Mouse (Mus musculus) G1E (cell line): ENCODE measurements around the gene Gart. TPM values are rescaled to one million over a fixed set of nuclear protein-coding genes. Genes with fewer than 3 reads are reported as not detected.
A peak's percentile ranks its signal among the peaks of the same experiment; 100 is the strongest.

Experiments
- ATAC-seq: 2 replicates; pipeline ENCODE4 v1.8.0; 2016; ENCODE audit warnings: mild to moderate bottlenecking; ENCODE audit not compliant: insufficient number of reproducible peaks, poor library complexity, low FRiP score, severe bottlenecking; ENCODE audit errors: extremely low read depth
- DNase-seq: peaks from one replicate; pipeline ENCODE4 v3.0.0; 2012; ENCODE audit warnings: low spot score
- H3K27me3 ChIP-seq: 2 replicates; pipeline ENCODE4 v1.6.1; 2012; ENCODE audit warnings: mild to moderate bottlenecking, low read length, inconsistent platforms; ENCODE audit not compliant: insufficient read depth
- H3K36me3 ChIP-seq: replicated peaks from 2 replicates; pipeline ENCODE3; 2012; ENCODE audit warnings: mild to moderate bottlenecking, inconsistent platforms
- H3K4me1 ChIP-seq: 2 replicates; pipeline ENCODE4 v1.6.1; 2012; ENCODE audit warnings: low read depth, low read length, inconsistent platforms, mixed read lengths; ENCODE audit not compliant: insufficient read depth
- H3K4me3 ChIP-seq: 2 replicates; pipeline ENCODE4 v1.5.1; 2012; ENCODE audit warnings: low read depth, mild to moderate bottlenecking, inconsistent platforms, low read length, moderate library complexity, mixed read lengths
- H3K9me3 ChIP-seq: replicated peaks from 2 replicates; pipeline ENCODE4 v1.6.1; 2012; ENCODE audit warnings: inconsistent platforms
- CTCF ChIP-seq: IDR thresholded peaks from 2 replicates; pipeline ENCODE4 v1.5.1; 2012; ENCODE audit warnings: low read depth, low read length, inconsistent platforms, mixed read lengths
- GATA1 ChIP-seq: IDR thresholded peaks from 2 replicates; pipeline ENCODE4 v1.6.1; 2012; ENCODE audit warnings: borderline replicate concordance, low read length, inconsistent platforms, mixed read lengths
- GATA2 ChIP-seq: IDR thresholded peaks from 2 replicates; pipeline ENCODE4 v1.6.1; 2012; ENCODE audit warnings: low read depth, low read length, inconsistent platforms, borderline replicate concordance
- POLR2AphosphoS5 ChIP-seq: IDR thresholded peaks from 2 replicates; pipeline ENCODE4 v1.6.1; 2012; ENCODE audit warnings: low read depth, low read length, inconsistent platforms; ENCODE audit not compliant: insufficient replicate concordance
- TAL1 ChIP-seq: conservative IDR thresholded peaks from 2 replicates; pipeline ENCODE4 v1.6.1; 2012; ENCODE audit warnings: low read depth, low read length, inconsistent platforms, mixed read lengths
- polyA plus RNA-seq: library from polyadenylated mRNA; stranded (reverse); fragments of >175 nt; gene quantifications from 2 replicates; pipeline ENCODE4 v1.2.3, GENCODE M21; 2012
- total RNA-seq, 2 experiments: library from RNA; stranded (forward) in 1 of 2; stranded (reverse) in 1 of 2; fragments of 200-1000 nt in 1 of 2; fragments of >200 nt in 1 of 2; fragmentation: Nextera tagmentation in 1 of 2; gene quantifications; 2 replicates each; pipeline ENCODE4 v1.2.3; 2014 to 2017

Gart gene
- total and polyA plus RNA-seq, 3 experiments = 200 to 715 (median 327) TPM

DNA sequence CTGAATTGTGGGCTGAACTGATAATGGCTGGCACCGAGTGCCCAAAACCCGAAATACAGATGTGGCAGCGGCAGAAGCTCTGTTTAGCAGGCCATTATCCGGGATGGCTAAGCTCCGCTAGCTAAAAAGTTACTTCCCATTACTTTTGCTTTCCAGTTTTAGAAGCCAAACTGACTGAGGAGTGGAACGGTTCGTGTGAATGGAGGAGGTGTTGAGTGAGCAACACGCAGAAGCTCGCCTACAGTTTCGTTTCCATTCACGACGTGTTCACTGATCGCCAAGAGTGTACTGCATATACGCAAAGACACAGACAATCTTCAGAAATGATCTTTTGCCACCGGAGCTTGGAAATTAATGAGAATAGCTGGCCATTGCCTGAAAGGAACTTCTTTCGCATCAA is 15.6 kb upstream of the Gart start:
- TF ChIP-seq GATA1 = no peak
- TF ChIP-seq CTCF = no peak
- no peak for TF ChIP-seq POLR2AphosphoS5
- no peak for TF ChIP-seq TAL1
- peaks cover 23% of the 10 kb centered on the region for H3K4me1 ChIP-seq

GRCm38 (mm10) chr16:91661397-91661796 is 14.6 kb upstream of the Gart start:
- no peak for ATAC-seq
- TF ChIP-seq POLR2AphosphoS5 (no peak), GATA2 (no peak), GATA1 (no peak), TAL1 (no peak), CTCF (no peak)
- Histone ChIP-seq H3K9me3 (peaks cover 23% of the 10 kb centered on the region), H3K4me3 (no peak overlapping the region), H3K36me3 (peaks cover 99% of the 10 kb centered on the region), H3K4me1 (peaks cover 22% of the 10 kb centered on the region), H3K27me3 (no peaks in the 10 kb centered on the region)
- DNase-seq = no peak

More for the DNA sequence above, 15.6 kb upstream of the Gart start:
- no peak for ATAC-seq
- Histone ChIP-seq H3K36me3 (peaks cover 99% of the 10 kb centered on the region), H3K27me3 (no peaks in the 10 kb centered on the region), H3K4me3 (no peak overlapping the region), H3K9me3 (peaks cover 22% of the 10 kb centered on the region)
- no peak for DNase-seq

DNA sequence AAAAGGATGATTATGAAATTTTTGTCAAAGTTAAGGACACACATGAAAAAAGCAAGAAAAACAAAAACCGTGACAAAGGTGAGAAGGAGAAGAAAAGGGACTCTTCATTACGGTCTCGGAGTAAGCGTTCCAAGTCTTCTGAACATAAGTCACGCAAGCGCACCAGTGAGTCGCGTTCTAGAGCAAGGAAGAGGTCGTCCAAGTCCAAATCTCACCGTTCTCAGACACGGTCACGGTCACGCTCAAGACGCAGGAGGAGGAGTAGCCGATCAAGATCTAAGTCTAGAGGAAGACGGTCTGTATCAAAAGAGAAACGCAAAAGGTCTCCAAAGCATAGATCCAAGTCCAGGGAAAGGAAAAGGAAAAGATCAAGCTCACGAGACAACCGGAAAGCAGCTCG is 13.0 kb upstream of the Gart start:
- ATAC-seq (no peak), DNase-seq (no peak)
- TF ChIP-seq TAL1 (no peak), GATA2 (no peak), CTCF (no peak), GATA1 (no peak), POLR2AphosphoS5 (no peak; the same call in 1 of the 2 replicates)
- Histone ChIP-seq H3K9me3 (peaks cover 32% of the 10 kb centered on the region), H3K27me3 (no peaks in the 10 kb centered on the region; the same call in 1 of the 2 replicates), H3K4me1 (peaks cover 34% of the 10 kb centered on the region), H3K36me3 (peaks cover 99% of the 10 kb centered on the region), H3K4me3 (no peak overlapping the region; the same call in 1 of the 2 replicates)

GRCm38 (mm10) chr16:91658471-91658870 is 11.7 kb upstream of the Gart start:
- ATAC-seq (no peak), DNase-seq (no peak)
- Histone ChIP-seq H3K9me3 (peaks cover 32% of the 10 kb centered on the region), H3K36me3 (peaks cover 98% of the 10 kb centered on the region), H3K27me3 (no peaks in the 10 kb centered on the region; the same call in 1 of the 2 replicates), H3K4me3 (no peak overlapping the region), H3K4me1 (peaks cover 39% of the 10 kb centered on the region)
- TF ChIP-seq GATA1 (no peak), TAL1 (no peak), POLR2AphosphoS5 (no peak), GATA2 (no peak), CTCF (no peak)

DNA sequence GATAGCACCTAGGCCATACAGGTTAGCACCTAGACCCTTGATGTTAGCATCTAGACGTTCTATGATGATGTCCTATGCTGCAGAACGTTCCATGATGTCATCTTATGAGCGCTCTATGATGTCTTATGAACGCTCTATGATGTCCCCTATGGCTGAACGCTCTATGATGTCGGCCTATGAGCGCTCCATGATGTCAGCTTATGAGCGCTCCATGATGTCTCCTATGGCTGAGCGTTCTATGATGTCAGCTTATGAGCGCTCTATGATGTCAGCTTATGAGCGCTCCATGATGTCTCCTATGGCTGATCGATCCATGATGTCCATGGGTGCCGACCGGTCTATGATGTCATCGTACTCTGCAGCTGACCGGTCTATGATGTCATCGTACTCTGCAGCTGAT is 10.5 kb upstream of the Gart start:
- peaks cover 44% of the 10 kb centered on the region for H3K4me1 ChIP-seq
- no peaks in the 10 kb centered on the region; the same call in 1 of the 2 replicates for H3K27me3 ChIP-seq
- peaks cover 93% of the 10 kb centered on the region for H3K36me3 ChIP-seq
- H3K4me3 ChIP-seq = no peak overlapping the region
- no peak for ATAC-seq
- no peak for TF ChIP-seq POLR2AphosphoS5
- TF ChIP-seq TAL1 = no peak
- no peak for TF ChIP-seq GATA2
- TF ChIP-seq GATA1 = no peak
- DNase-seq = no peak
- H3K9me3 ChIP-seq = peaks cover 32% of the 10 kb centered on the region

DNA sequence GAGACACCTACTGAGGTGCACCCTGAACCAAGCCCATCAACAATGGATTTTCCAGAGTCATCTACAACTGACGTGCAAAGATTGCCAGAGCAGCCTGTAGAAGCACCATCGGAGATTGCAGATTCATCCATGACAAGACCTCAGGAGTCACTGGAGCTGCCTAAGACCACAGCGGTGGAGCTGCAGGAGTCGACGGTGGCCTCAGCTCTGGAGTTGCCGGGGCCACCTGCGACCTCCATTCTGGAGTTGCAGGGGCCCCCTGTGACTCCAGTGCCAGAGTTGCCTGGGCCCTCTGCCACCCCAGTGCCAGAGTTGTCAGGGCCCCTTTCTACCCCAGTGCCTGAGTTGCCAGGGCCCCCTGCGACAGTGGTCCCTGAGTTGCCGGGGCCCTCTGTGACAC is 8.5 kb upstream of the Gart start:
- TF ChIP-seq GATA1 (no peak), TAL1 (no peak), POLR2AphosphoS5 (no peak), GATA2 (no peak), CTCF (no peak)
- DNase-seq (no peak), ATAC-seq (no peak)
- H3K36me3 ChIP-seq = peaks cover 89% of the 10 kb centered on the region
- peaks cover 32% of the 10 kb centered on the region for H3K9me3 ChIP-seq
- peaks cover 51% of the 10 kb centered on the region for H3K4me1 ChIP-seq
- no peak overlapping the region; the same call in 1 of the 2 replicates for H3K4me3 ChIP-seq
- no peaks in the 10 kb centered on the region; the same call in 1 of the 2 replicates for H3K27me3 ChIP-seq

DNA sequence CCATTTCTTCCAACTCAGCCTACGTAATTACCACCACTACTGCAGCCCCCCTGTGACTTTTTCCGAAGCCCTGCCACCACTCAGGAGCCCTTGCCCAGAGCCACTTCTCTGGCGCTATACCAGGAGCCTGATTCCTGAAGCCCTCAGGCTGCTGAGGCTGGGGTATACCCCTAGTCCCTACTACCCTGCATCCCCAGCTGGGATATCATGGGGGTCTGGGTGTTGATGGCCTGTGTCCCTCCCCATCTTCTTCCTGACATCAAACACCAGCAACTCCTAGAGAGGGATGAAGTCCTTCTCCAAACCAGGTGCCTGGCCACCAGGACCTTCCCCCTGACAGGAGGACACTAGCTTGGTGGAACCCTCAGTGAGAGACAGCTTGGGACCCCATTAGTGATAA is 5.4 kb upstream of the Gart start:
- ATAC-seq (no peak), DNase-seq (no peak)
- peaks cover 58% of the 10 kb centered on the region for H3K36me3 ChIP-seq
- peak overlapping the region; percentile 44; the same call in 1 of the 2 replicates for H3K4me3 ChIP-seq
- no peak for TF ChIP-seq POLR2AphosphoS5
- TF ChIP-seq CTCF = no peak
- no peak for TF ChIP-seq GATA1
- no peak for TF ChIP-seq TAL1
- TF ChIP-seq GATA2 = no peak
- no peaks in the 10 kb centered on the region; the same call in 1 of the 2 replicates for H3K27me3 ChIP-seq
- H3K9me3 ChIP-seq = peaks cover 9% of the 10 kb centered on the region
- H3K4me1 ChIP-seq = peaks cover 38% of the 10 kb centered on the region
